Mouse (Mus musculus) lung, embryonic 16.5 days (tissue): ENCODE results near the gene Ddr2. TPM values are rescaled to one million over a fixed set of nuclear protein-coding genes. Genes with fewer than 3 reads are reported as not detected.
A peak's percentile ranks its signal among the peaks of the same experiment; 100 is the strongest.

Source experiments
- ATAC-seq: fragments of 200-750 bp; cut with Nextera tagmentation; 2 replicates; pipeline ENCODE4 v1.8.0; 2017; ENCODE audit warnings: low read depth, mild to moderate bottlenecking, moderate library complexity
- H3K27ac ChIP-seq: fragments of 300-500 bp; sonication (generic); 2 replicates; pipeline ENCODE4 v1.5.1; 2014; ENCODE audit warnings: mild to moderate bottlenecking, control low read depth, low read length
- H3K27me3 ChIP-seq: fragments of 300-500 bp; sonication (generic); 2 replicates; pipeline ENCODE4 v1.6.1; 2014; ENCODE audit warnings: low read depth, low read length, mixed read lengths; ENCODE audit not compliant: control insufficient read depth, insufficient read depth
- H3K36me3 ChIP-seq: fragments of 300-500 bp; sonication (generic); 2 replicates; pipeline ENCODE4 v1.6.1; 2014; ENCODE audit warnings: low read length; ENCODE audit not compliant: control insufficient read depth, insufficient read depth
- H3K4me1 ChIP-seq: fragments of 300-500 bp; sonication (generic); replicated peaks from 2 replicates; pipeline ENCODE4 v1.6.1; 2014; ENCODE audit warnings: low read length, mixed read lengths; ENCODE audit not compliant: control insufficient read depth, insufficient read depth
- H3K4me2 ChIP-seq: fragments of 300-500 bp; sonication (generic); 2 replicates; pipeline ENCODE4 v1.6.1; 2014; ENCODE audit warnings: low read depth, low read length, control low read depth
- H3K4me3 ChIP-seq: fragments of 300-500 bp; sonication (generic); 2 replicates; pipeline ENCODE4 v1.5.1; 2014; ENCODE audit warnings: mild to moderate bottlenecking, low read length, control low read depth
- H3K9ac ChIP-seq: fragments of 300-500 bp; sonication (generic); 2 replicates; pipeline ENCODE4 v1.6.1; 2014; ENCODE audit warnings: low read length, control low read depth
- H3K9me3 ChIP-seq: fragments of 300-500 bp; sonication (generic); 2 replicates; pipeline ENCODE4 v1.6.1; 2016; ENCODE audit warnings: low read length; ENCODE audit not compliant: control insufficient read depth
- WGBS: fragments of 180-500 bp; shearing (Covaris S2); extraction: QIAGEN DNeasy Blood & Tissue Kit; methylation state at CpG from one replicate; pipeline ENCODE4 v1.1.7; 2014; 5-methylcytosine and 5-hydroxymethylcytosine counted together
- polyA plus RNA-seq: library from polyadenylated mRNA; unstranded; fragments of >200 nt; fragmentation: Nextera tagmentation; extraction: Ambion mirVana; gene quantifications from 2 replicates; pipeline ENCODE4 v1.2.1, GENCODE M21; 2015

Ddr2 gene
- polyA plus RNA-seq, 1 experiment from 2014 or later, result 45.0 TPM

- Histone ChIP-seq H3K9me3 (no peaks in the 10 kb centered on the region), H3K4me3 (no peak overlapping the region), H3K27me3 (no peaks in the 10 kb centered on the region), H3K9ac (no peak overlapping the region), H3K4me1 (no peaks in the 10 kb centered on the region), H3K4me2 (no peak overlapping the region), H3K36me3 (0 out of 2 replicates have a peak, but pooled peaks cover 2% of the 10 kb centered on the region), H3K27ac (no peak overlapping the region)
- WGBS, result 56% methylated on average over 1 of the region's 1 CpGs
- no peak for ATAC-seq
These were observed 124.4 kb downstream of the Ddr2 start for GRCm38 (mm10) chr1:169986166-169986565.

- no peak overlapping the region for H3K4me2 ChIP-seq
- ATAC-seq, result no peak
- no peak overlapping the region for H3K9ac ChIP-seq
- H3K27ac ChIP-seq, result no peak overlapping the region
- H3K36me3 ChIP-seq, result no peaks in the 10 kb centered on the region; the same call in 1 of the 2 replicates
- no peaks in the 10 kb centered on the region for H3K4me1 ChIP-seq
- H3K4me3 ChIP-seq, result no peak overlapping the region
- no peaks in the 10 kb centered on the region for H3K27me3 ChIP-seq
- no peaks in the 10 kb centered on the region for H3K9me3 ChIP-seq
- WGBS, result 79% methylated on average over 4 of the region's 4 CpGs
These were observed 132.9 kb downstream of the Ddr2 start for GRCm38 (mm10) chr1:169977621-169978020.

- H3K27me3 ChIP-seq, result no peaks in the 10 kb centered on the region
- no peak overlapping the region for H3K9ac ChIP-seq
- no peaks in the 10 kb centered on the region for H3K9me3 ChIP-seq
- no peak overlapping the region for H3K4me3 ChIP-seq
- ATAC-seq, result no peak
- peaks cover 2% of the 10 kb centered on the region for H3K36me3 ChIP-seq
- no peak overlapping the region for H3K4me2 ChIP-seq
- H3K4me1 ChIP-seq, result peaks cover 13% of the 10 kb centered on the region
- no peak overlapping the region for H3K27ac ChIP-seq
- WGBS, result 57% methylated on average over 2 of the region's 2 CpGs
These were observed 138.6 kb downstream of the Ddr2 start for GRCm38 (mm10) chr1:169971998-169972397.

GRCm38 (mm10) chr1:169970936-169971335 lies 139.6 kb downstream of the Ddr2 start:
- 92% methylated on average over 4 of the region's 4 CpGs for WGBS
- Histone ChIP-seq H3K4me1 (peaks cover 13% of the 10 kb centered on the region), H3K9ac (no peak overlapping the region), H3K36me3 (peaks cover 2% of the 10 kb centered on the region; the same call in 1 of the 2 replicates), H3K27ac (no peak overlapping the region), H3K27me3 (no peaks in the 10 kb centered on the region), H3K4me3 (no peak overlapping the region), H3K9me3 (no peaks in the 10 kb centered on the region), H3K4me2 (no peak overlapping the region)
- ATAC-seq, result no peak

- peak overlapping the region; percentile 74 for H3K4me3 ChIP-seq
- ATAC-seq, result peak; percentile 53
- peak overlapping the region; percentile 65 for H3K9ac ChIP-seq
- H3K36me3 ChIP-seq, result peaks cover 2% of the 10 kb centered on the region; the same call in 1 of the 2 replicates
- H3K27ac ChIP-seq, result peak overlapping the region; percentile 71
- peak overlapping the region; percentile 82 for H3K4me2 ChIP-seq
- WGBS, result 0% methylated on average over 9 of the region's 9 CpGs
- H3K9me3 ChIP-seq, result no peaks in the 10 kb centered on the region
- peaks cover 13% of the 10 kb centered on the region for H3K4me1 ChIP-seq
- no peaks in the 10 kb centered on the region for H3K27me3 ChIP-seq
These were observed 141.1 kb downstream of the Ddr2 start for GRCm38 (mm10) chr1:169969516-169969886.

- Histone ChIP-seq H3K4me1 (peaks cover 13% of the 10 kb centered on the region), H3K27ac (peak within 1 kb of the TSS; percentile 71), H3K27me3 (no peaks in the 10 kb centered on the region), H3K36me3 (peaks cover 2% of the 10 kb centered on the region; the same call in 1 of the 2 replicates), H3K4me2 (peak within 1 kb of the TSS; percentile 82), H3K9ac (peak within 1 kb of the TSS; percentile 65), H3K4me3 (peak within 1 kb of the TSS; percentile 74), H3K9me3 (no peaks in the 10 kb centered on the region)
- WGBS, result under 1% methylated on average over 48 of the region's 48 CpGs
- peak; percentile 100 for ATAC-seq
These were observed 141.6 kb downstream of the Ddr2 start, which contains the start of gene Hsd17b7 for GRCm38 (mm10) chr1:169968792-169969515. Gene Hsd17b7, minus strand, starts transcription at chr1:169969241.

GRCm38 (mm10) chr1:169953106-169953505 lies 157.5 kb downstream of the Ddr2 start:
- H3K9me3 ChIP-seq, result no peaks in the 10 kb centered on the region
- WGBS, result 96% methylated on average over 10 of the region's 10 CpGs
- H3K4me3 ChIP-seq, result no peak overlapping the region
- no peaks in the 10 kb centered on the region; the same call in 1 of the 2 replicates for H3K4me1 ChIP-seq
- peaks cover 20% of the 10 kb centered on the region for H3K36me3 ChIP-seq
- no peak overlapping the region for H3K27ac ChIP-seq
- H3K9ac ChIP-seq, result no peak overlapping the region
- no peaks in the 10 kb centered on the region for H3K27me3 ChIP-seq
- no peak overlapping the region for H3K4me2 ChIP-seq
- no peak for ATAC-seq

- ATAC-seq, result no peak
- no peak overlapping the region for H3K27ac ChIP-seq
- no peak overlapping the region for H3K4me3 ChIP-seq
- WGBS, result 94% methylated on average over 10 of the region's 10 CpGs
- no peak overlapping the region for H3K4me2 ChIP-seq
- no peaks in the 10 kb centered on the region; the same call in 1 of the 2 replicates for H3K4me1 ChIP-seq
- no peak overlapping the region for H3K9ac ChIP-seq
- no peaks in the 10 kb centered on the region for H3K27me3 ChIP-seq
- H3K36me3 ChIP-seq, result peaks cover 20% of the 10 kb centered on the region
- H3K9me3 ChIP-seq, result no peaks in the 10 kb centered on the region
These were observed 157.9 kb downstream of the Ddr2 start for GRCm38 (mm10) chr1:169952636-169953035.

- WGBS, result 92% methylated on average over 6 of the region's 6 CpGs
- no peak for ATAC-seq
- no peak overlapping the region for H3K4me3 ChIP-seq
- H3K27me3 ChIP-seq, result no peaks in the 10 kb centered on the region
- H3K9me3 ChIP-seq, result no peaks in the 10 kb centered on the region
- peaks cover 20% of the 10 kb centered on the region for H3K36me3 ChIP-seq
- H3K9ac ChIP-seq, result no peak overlapping the region
- no peaks in the 10 kb centered on the region; the same call in 1 of the 2 replicates for H3K4me1 ChIP-seq
- no peak overlapping the region for H3K27ac ChIP-seq
- no peak overlapping the region for H3K4me2 ChIP-seq
These were observed 159.0 kb downstream of the Ddr2 start for GRCm38 (mm10) chr1:169951561-169951960.
